Mouse (Mus musculus) adrenal gland, postnatal 14 days (tissue): ENCODE results near the gene Eif3m. TPM values are rescaled to one million over a fixed set of nuclear protein-coding genes. Genes with fewer than 3 reads are reported as not detected.
"Not testable (repeated sequence)": the region's sequence is repeated elsewhere in the genome, so short reads cannot be mapped to it uniquely, and the experiment has no call there.

Experiments used
- DNase-seq: peaks from one replicate; pipeline ENCODE4 v3.0.0; 2021; ENCODE audit warnings: mixed read lengths
- long read RNA-seq, 2 experiments: library from polyadenylated mRNA; stranded (forward); transcript quantifications; one replicate each; pipeline ENCODE4 v2.0.0; 2021
- total RNA-seq: library from RNA; stranded (reverse); gene quantifications from 2 replicates; pipeline ENCODE4 v1.2.3, GENCODE M21; 2021

Eif3m gene
- total RNA-seq, result 149 and 161 TPM in 2 replicates
- long read RNA-seq, experiment 1, transcript Eif3m-201 (11 exons, 1,283 nt), result major isoform, 183 of 204 reads
- long read RNA-seq, experiment 1, partial matches to known transcripts, result 14 of 204 reads
- long read RNA-seq, experiment 1, other reads (novel, unspliced or antisense), result 7 of 204 reads
- long read RNA-seq, experiment 2, transcript Eif3m-201 (11 exons, 1,283 nt), result major isoform, 126 of 149 reads
- long read RNA-seq, experiment 2, partial matches to known transcripts, result 18 of 149 reads
- long read RNA-seq, experiment 2, other reads (novel, unspliced or antisense), result 5 of 149 reads

DNA sequence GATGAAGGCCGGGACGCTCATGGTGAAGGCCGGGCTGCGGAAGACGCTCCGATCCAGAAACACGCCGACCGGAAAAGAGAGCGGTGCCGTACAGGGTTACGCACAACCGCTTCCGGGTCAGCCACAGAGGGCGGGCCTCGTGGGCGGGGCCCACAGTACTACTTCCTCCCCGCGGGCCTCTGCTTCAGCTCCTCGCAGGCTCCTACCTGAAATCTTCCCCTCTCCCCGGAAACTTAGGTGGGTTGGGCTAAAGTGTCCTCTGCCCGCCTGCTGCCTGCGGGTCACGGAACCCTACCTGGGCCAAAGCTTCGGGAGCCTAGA, at the start of gene Eif3m:
Eif3m (minus strand) TSS at position 114 of the 321 bp plus-strand sequence.
- DNase-seq, result peak; percentile 97

DNA sequence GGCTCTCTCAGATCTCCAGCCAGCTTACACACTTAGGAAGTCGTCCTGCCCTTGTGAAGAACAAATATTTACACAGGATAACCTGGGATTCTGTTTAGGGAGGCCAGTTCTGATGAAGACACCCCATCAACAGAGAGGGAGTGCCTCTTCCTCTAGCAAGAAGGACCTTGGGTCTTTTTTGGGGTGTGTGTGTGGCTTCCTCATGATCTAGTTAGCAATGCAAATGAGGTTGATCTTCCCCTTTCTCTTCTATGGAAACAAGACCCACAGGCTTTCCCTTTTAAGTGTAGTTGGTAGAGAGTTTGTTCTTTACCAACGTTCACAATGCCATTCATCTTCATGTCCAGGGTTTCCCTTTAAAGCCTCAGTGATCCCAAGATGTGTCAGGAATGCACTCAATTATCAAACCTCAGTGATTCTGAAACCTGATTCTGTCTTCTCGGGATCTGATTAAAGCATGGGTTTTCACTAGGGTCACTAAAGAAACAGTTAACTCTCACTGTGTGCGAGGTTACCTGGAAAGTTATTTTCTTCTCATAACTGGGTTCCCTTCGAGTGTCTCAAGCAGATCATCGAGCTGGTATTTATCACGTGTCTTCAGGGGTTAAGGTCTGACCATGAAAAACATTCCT, 46.0 kb upstream of the Eif3m start:
- no peak for DNase-seq

DNA sequence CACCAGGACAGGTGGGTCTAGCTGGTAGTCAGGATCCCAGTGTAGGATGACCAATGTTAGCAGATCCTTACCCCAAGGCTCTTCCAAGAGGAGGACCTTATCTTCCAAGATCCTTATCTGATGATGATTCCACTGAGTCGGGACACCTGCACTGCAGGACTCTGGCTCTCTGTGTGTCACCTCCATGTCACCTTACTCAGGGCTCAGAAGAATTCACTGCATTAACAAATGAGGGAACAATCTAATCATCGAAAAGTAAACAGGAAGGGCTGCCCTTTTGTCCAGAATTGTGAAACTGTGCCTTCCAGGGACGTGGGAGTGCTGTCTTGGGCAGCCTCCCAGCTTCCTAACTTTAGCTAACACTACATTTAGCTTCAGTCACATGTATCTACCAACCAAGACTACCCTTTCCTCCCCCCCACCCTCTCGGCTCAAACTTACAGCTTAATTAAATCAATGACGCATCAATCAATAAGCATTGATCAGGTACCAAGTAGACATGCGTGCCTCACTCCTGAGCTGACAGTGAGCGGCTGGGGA, 41.8 kb upstream of the Eif3m start:
- no peak for DNase-seq

DNA sequence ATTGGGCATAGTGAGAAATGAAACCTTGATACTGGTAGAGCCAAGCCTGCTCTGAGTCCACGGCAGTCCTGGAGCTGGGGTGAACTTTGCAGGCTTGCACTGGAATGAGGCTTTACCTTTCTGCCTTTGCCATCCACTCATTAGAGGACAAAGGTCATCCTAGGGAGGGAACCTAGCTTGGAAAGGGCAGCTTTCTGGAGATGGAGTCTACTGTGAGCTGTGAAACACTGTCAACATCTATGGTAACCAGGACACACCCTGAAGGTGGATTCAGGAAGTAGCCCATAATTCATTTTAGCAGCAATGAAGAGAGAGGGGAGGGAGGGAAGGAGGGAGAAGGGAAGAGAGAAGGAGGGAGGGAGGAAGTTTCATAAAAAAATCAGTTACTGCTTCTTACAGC, 38.6 kb upstream of the Eif3m start:
- no peak for DNase-seq

DNA sequence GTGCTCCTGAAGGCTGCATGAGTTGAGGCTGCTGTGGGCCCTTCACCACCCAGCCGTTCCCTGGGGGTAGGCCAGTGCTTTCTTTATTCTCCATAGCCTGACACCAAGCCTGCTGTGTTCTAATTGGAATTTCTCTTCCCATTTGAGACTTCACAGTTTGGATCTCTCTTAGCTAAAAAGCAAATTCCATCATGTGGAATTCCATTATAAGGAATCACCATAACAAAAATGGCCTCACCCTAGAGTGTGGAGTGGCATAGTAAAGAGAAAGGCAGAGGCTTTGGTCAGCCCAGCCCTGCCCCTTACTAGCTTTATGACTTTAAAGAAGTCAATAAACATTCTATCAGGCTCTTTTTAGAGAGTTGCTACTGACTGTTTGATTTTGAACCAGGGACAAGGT, 31.4 kb upstream of the Eif3m start:
- DNase-seq, result no peak

DNA sequence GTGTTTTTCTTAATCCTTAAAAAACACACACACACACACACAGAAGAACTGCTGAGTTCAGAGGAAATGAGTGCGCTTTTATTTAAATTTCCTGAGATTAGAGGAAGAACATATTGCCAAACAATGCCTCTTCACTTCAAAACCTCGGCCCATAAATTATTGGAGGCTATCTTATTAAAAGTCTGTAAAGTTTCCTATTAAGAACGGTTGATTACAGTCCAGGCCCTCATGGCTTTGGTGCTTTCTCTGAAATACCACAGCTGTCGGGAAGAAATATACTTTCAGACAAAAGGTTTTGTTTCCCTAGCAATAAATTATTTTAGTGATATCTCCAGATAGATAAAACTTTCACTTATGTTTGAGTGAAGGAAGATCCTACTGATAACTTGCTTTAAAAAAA, 26.3 kb upstream of the Eif3m start:
- DNase-seq, result no peak

DNA sequence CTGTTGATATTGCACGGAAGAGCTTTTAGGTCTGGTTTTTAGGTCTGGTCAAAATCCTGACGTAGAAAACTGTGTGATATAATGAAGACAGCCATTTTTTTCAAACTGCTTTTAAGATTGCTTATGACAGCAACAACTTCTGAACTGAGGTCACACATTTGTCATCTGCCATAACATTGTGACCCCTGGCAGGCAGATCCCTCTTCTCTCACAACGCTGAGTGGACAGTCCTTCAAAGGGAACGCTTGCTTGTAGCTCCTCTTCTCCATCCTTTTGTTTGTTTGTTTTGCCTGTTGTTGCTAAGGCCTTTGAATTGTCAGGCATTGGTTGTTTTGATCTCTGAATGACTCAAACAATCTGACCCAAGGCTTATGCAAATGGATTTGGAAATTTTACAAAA, 24.0 kb upstream of the Eif3m start:
- peak; percentile 21 for DNase-seq

DNA sequence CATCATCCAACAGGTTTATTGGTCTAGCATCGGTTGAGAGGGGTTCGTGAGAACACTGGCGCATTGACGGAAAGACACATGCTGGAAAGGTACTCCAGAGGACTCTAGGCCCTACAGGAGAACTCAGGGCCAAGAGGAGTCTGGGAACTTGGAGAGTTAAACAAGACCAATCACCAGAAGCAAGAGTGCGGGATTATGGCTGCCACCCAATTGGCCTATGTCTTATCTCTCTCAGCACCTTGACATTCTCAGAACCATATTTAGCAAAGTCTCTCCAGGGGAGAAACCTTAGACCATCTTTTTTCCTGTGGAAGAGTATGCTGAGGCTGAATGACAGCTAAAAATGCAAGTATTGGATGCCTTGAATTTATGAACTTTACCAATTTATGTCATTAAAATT, 22.0 kb upstream of the Eif3m start:
- no peak for DNase-seq

DNA sequence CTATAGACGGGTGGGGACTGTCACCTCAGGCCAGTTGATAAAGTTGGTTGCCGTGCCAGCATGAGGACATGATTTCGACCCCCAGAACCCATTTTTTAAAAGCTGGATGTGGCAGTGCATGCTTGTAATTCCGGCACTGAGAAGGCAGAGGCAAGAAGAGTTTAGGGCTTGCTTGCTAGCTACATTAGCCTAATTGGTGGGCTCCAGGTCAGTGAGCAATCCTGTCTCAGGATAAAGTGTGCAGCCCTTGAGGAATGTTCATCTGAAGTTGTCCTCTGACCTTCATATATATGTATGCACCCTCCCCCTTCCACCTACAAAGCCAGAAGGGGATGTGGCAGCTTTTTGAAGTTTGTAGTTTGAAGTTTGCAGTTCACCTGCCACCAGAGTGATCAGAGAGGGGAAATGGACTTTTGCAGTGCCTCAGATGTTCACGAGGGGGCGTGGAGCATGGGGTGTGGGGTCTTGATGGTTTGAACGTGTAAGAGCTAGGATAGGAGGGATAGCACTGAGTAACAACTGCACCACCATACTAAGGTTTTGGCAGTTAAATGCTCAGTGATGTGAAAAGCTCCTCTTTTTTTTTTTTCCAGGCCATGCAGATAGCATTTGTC, 21.2 kb upstream of the Eif3m start:
- no peak for DNase-seq

DNA sequence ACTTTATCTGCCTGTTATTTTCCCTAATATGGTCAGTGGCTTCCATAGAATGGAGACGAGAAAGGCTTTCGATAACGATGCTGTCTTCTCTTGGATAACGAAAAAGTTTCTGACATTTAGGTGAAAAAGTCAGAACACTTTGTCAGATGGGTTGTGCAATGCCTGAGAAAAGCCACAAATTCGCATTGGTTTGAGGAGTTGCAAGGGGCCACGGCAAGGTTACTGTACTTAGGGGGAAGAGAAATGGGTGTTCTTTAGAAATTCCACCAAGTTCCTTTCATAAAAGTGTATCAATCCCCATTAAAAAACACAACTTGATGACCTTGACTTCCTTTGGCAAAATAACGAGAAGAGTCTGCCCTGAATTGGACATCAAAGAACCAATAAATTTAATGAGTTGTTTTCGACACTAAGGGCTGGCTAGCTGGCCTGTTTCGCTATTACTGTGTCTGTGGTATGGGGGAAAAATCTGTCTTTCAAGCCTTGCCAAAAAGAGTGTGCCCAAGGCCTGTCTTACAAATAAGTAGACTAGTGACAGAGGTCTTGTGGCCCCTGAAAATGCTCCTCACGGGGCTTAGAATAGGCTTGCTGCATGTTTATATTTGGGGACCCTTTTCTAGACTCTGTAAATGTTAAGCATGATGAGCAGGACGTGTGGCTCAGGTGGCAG, 19.7 kb upstream of the Eif3m start:
- peak; percentile 46 for DNase-seq

DNA sequence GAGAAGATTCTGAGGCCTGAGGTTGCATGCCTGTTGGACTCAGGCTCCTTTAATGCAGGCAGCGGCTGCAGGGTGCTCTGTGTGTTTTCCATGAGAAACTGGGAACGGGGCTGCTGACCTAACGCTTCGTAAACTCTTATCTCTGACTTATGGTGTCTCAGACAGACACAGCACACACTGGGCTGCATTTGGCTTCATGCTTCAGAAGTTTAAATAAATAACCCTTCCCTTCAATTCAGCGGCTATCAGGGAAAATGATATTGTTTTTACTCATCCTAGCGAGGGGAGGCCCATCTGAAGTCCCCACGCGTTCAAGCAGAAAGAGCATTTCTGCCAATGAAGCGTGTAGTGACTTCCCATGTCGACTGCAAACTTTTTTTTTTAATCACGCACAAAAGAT, 19.1 kb upstream of the Eif3m start:
- DNase-seq, result no peak

DNA sequence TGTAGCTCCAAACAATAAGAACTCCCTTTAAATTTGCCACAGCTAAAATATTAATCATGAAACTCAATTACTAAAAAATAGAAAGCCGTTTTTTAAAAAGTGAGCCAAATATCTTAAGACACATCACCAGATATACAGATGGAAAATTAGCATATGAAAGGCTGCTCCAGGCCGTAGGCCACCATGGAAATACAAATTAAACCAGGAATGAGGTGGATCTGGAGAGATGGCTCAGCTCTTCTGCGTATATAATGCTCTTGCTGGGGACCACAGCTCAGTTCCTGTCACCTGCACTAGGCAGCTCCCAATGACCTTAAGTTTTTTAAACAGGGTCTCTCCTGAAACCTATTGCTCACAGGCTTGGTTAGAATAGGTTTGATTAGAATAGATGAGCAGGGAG, 17.2 kb upstream of the Eif3m start:
- no peak for DNase-seq

DNA sequence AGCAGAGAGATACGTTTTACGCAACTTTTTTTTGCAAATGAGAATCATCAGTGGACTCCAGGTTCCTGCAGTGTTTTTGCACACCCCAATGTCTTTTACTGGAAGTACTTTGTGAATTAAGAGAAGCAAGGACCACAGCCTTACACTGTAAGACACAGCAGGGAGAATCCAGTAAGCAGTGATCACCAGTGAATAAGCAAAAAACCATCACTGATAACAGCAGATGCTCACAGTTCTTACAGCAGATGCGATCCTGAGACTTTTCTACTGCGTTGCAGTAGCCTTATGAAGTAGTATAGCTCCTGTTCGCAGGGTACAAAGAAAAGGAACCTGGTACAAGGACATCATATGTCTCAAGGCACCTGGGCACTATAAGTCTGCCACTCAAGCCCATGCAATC, 13.6 kb upstream of the Eif3m start:
- DNase-seq, result no peak

DNA sequence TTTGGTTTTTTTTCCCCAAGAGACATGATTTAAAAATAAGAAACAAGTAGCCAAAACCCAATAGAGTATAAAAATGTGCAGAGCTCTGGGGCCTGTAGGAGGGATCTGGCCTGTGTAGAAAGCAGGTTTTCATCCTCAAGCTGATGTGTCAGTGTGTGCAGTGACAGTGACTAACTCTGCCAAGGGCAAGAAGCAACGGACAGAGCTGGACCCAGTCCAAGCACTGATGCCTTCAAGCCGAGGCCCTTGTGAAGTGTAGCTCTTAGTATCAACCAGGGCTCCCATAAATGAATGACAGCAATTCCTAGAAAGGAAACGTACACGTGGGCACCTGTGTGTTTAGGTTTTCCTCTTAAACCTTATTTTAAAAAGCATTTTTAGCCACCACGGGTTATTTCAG, 11.9 kb upstream of the Eif3m start:
- peak; percentile 82 for DNase-seq

DNA sequence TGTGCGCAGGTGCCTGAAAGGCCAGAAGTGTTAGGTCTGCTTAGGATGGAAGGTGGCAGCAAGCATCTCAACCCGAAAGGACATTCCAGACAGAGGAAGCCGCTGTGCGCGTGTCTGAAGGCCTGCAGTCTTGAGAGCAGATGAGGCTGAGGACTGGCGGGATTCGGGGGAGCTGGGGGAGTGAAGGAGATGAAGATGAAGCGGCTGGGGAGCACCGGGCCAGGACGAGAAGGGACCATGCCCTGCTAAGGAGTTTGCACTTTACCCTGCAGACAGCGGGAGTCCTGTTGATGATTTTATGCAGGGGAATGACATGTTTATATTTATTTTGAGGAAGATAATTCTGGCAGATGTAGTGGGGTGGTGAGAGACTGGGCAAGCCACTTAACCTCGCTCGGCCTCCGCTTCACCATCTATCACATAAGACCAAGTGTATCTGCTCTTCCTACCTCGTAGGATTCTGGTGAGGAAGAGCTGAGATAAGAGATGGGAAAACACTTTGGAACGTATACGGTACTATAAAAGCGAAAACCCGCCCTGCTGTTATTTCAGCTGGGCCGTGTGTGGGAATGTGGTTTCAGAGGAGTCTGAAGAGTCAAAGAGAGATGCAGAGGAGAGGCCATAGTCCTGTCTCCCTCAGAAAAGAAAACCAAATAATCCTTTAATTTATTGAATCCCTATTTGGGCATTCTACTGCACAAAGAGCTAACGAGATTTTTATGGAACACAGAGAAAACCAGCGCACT, 10.2 kb upstream of the Eif3m start:
- DNase-seq, result no peak

DNA sequence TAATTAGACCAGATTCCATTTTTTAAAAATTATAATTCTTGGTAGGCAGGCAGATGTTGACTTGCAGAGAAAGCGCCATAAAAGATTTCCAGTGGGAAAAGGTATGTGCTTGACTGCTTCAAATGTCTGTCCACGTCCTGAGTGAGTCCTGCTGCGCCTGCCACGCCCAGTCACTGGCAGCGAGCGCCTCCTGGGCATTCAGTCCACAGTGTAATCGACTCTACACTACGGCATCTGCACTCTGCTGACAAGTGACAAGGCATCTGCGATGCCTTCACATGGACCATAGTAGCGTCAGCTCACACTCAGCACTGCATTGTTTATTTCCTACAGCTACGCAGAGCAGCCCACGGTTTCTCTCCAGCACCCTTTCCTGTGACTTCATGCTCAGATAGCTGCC, 8.7 kb upstream of the Eif3m start:
- not testable (repeated sequence) for DNase-seq

DNA sequence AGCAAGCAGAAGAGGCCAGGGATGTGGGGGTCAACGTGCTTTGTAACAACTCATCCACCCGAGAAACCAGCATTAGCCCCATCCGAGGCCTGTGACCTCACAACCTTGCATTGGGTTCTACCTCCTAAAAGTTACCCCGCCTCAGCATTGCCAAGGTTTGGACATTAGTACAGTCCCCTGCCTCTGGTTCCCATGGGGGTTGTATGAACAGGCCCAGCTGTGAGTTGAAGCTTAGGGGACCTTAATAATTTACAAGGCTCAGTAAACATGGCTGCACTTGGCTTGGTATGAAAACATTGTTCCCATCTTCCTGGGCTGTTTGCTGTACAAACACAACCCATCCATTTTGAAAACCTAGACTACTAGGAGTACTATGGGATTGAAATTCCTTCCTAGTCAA, 6.9 kb upstream of the Eif3m start:
- no peak for DNase-seq

DNA sequence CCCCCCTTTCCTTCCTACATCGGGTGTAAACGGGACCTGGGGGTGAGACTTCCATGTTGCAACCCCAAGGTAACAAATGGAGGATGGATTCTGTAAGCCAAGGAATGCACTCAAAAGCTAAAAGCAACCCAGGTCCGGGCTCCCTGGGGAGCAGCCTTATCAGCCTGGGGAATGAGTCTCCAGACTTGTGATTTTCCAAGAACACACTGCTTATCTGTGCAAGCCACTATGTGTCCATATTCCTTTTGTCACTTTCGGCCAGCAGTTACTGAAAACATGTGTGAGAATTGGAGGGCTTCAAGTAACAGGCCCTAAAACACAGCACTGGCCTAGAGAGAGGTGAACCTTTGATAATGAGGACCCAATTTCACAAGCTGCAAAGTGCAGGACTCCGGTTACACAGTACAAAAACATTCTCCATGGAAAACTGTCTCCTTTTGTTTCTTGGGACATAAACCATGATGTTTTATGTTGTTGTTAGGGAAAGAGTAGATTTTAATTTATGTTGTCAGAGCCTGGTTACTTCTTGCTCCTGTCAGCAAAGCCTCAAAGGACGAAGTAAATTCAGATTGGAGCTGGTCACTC, 6.2 kb upstream of the Eif3m start:
- no peak for DNase-seq

DNA sequence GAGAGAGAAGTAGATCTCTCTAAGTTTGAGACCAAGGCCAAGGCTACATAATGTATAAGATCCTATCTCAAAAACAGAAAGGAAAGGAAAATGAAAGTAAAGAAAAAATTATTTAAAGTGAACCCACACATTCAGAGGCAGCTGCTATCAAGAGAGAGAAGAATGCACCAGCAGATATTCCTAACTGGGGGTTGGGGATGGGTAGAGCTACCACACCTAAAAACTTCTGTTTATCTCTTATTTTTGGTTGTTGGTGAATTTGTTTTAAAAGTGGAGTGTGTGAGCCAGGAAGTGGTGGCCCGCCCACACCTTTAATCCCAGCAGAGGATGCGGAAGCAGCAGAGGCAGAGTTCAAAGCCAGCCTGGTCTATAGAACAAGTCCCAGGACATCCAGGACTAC, 5.0 kb upstream of the Eif3m start:
- DNase-seq, result no peak

DNA sequence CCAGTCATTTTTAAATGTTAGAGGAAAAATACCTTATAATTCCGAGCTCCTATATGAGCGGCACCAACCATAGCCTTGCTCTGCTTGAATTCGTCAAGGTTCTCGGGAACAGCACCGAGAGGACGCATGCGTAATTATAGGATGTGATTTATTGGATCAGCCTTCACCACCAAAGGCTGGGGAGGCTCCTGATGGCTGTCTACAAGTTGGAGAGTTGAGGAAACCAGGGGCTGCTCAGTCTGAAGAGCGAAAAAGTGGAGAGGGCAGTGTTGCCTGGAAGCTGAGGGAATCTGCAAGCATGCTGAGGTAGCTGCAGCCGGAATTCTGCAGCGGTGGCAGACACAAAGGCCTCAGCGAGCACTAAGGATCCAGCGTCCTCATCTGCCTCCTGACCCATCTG, 4.4 kb upstream of the Eif3m start:
- DNase-seq, result peak; percentile 61

DNA sequence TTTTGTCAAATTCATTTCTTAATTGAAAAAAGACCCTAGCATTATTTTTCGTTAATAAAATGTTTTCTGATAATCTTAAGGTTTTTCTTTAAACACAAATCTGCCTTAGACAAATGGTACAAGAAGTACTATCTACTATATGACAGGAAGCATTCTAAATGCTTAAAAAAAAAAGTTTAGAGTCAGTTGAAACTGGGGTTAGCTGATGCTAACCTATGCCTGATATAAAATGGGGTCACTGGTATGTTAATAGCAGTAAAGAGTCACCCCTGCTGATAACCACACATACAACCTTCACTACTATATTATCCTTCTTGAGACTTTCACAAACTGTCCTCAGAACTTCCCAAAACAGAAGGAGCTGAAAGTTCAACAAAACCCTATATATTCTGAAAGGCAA, 2.6 kb upstream of the Eif3m start:
- DNase-seq, result no peak

DNA sequence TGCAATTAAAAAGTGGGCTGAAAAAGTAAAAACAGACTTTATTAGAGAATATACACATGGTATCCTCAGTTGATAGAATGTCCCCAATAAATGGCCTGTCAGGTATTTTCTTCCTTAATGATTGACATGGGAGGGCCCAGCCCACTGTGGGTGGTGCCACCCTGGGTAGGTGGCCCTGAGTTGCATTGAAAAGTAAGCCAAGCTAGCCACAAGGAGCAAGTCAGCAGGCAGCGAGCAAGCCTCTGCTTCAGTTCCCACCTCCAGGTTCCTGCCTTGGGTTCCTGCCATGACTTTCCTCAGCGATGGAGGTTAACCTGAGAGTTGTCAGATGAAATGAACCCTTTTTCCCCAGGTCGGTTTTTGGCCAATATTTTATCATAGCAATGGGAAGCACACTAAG, 922 bp upstream of the Eif3m start:
- DNase-seq, result no peak
